Mouse (Mus musculus): ENCODE data around the gene Srpr. TPM values are rescaled to one million over a fixed set of nuclear protein-coding genes. Genes with fewer than 3 reads are reported as not detected.

Gene Srpr
- polyA plus RNA-seq, 1 experiment from 2014 or later = 65.8 TPM

GRCm38 (mm10) chr9:35198351-35198750 is 1.6 kb upstream of the Srpr start:
- H3K36me3 ChIP-seq (replicated peaks) = no peaks in the 10 kb centered on the region
- H3K27ac ChIP-seq = no peak overlapping the region
- H3K27me3 ChIP-seq (replicated peaks) = no peaks in the 10 kb centered on the region
- no peak overlapping the region for H3K4me3 ChIP-seq
- peaks cover 10% of the 10 kb centered on the region for H3K4me1 ChIP-seq
- H3K4me2 ChIP-seq = no peak overlapping the region
- no peak for ATAC-seq (replicated peaks)
- no peak overlapping the region for H3K9ac ChIP-seq
- 58% methylated on average over 10 of the region's 10 CpGs for WGBS
- H3K9me3 ChIP-seq = no peaks in the 10 kb centered on the region

- peak overlapping the region; percentile 44 for H3K4me3 ChIP-seq
- no peaks in the 10 kb centered on the region for H3K36me3 ChIP-seq (replicated peaks)
- 25% methylated on average over 18 of the region's 18 CpGs for WGBS
- H3K27me3 ChIP-seq (replicated peaks) = no peaks in the 10 kb centered on the region
- H3K27ac ChIP-seq = no peak overlapping the region
- ATAC-seq (replicated peaks) = peak; percentile 65
- H3K9ac ChIP-seq = peak overlapping the region; percentile 31
- peak overlapping the region; percentile 63 for H3K4me2 ChIP-seq
- no peaks in the 10 kb centered on the region for H3K9me3 ChIP-seq
- H3K4me1 ChIP-seq = peaks cover 10% of the 10 kb centered on the region
Observed at GRCm38 (mm10) chr9:35198945-35199771, 817 bp upstream of the Srpr start.

DNA sequence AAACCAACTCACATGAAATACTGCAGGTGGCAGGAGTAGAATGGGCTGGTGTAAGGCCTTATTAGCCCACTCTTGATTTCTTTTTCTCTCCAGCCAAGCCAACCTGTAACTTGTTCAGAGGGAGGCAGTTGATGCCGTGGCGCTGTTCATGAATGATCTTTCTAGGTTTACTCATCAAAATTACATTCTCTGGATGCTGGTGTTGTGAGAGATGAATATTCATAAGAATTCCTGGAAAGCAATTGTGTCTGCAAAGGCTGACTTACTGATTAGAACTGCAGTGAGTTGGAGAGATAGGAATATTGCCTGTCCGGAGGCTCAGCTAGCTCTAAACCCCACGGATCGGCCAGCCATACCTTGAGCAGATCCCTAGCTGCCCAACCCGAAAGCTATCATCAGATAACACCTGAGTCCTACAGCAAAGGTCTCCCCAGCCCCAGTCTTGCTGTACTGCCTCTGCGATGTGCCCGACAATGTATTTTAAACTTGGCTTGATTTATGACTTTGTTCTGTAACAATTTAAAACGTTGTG is 620 bp downstream of the Srpr start:
- 0 out of 2 replicates have a peak, but pooled peaks have one; percentile 44 for ATAC-seq (replicated peaks)
- no peaks in the 10 kb centered on the region for H3K9me3 ChIP-seq
- no peak overlapping the region for H3K9ac ChIP-seq
- WGBS = 58% methylated on average over 9 of the region's 9 CpGs
- H3K4me3 ChIP-seq = peak overlapping the region; percentile 44
- peak overlapping the region; percentile 63 for H3K4me2 ChIP-seq
- H3K27me3 ChIP-seq (replicated peaks) = no peaks in the 10 kb centered on the region
- no peaks in the 10 kb centered on the region for H3K36me3 ChIP-seq (replicated peaks)
- H3K27ac ChIP-seq = no peak overlapping the region
- peaks cover 10% of the 10 kb centered on the region for H3K4me1 ChIP-seq

- Histone ChIP-seq H3K4me2 (no peak overlapping the region), H3K9me3 (no peaks in the 10 kb centered on the region), H3K27me3 (replicated peaks) (no peaks in the 10 kb centered on the region), H3K4me3 (no peak overlapping the region), H3K27ac (no peak overlapping the region), H3K9ac (no peak overlapping the region), H3K36me3 (replicated peaks) (peaks cover 14% of the 10 kb centered on the region), H3K4me1 (peaks cover 10% of the 10 kb centered on the region)
- 73% methylated on average over 3 of the region's 3 CpGs for WGBS
- no peak for ATAC-seq (replicated peaks)
Observed at GRCm38 (mm10) chr9:35203536-35203935, 3.6 kb downstream of the Srpr start.

DNA sequence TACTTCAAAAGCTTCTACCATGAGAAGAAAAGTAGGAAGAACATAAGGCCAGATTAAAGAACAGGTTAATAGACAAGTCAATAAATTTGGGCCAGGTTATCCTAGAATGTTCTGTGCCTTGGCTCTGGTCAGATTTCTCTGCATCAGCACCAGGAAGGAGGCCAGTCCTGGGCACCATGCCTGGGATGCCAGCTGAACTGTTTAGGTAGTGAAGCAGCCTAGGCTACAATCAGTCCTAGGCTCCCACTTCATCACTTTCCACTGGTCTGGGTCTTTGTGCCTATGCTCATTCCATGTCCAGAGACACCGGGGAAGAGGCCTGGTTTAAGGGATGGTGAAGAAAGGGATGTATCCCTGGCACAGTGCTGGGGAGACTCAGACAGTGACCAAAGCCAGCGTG is 4.4 kb downstream of the Srpr start:
- no peak overlapping the region for H3K9ac ChIP-seq
- no peak overlapping the region for H3K27ac ChIP-seq

DNA sequence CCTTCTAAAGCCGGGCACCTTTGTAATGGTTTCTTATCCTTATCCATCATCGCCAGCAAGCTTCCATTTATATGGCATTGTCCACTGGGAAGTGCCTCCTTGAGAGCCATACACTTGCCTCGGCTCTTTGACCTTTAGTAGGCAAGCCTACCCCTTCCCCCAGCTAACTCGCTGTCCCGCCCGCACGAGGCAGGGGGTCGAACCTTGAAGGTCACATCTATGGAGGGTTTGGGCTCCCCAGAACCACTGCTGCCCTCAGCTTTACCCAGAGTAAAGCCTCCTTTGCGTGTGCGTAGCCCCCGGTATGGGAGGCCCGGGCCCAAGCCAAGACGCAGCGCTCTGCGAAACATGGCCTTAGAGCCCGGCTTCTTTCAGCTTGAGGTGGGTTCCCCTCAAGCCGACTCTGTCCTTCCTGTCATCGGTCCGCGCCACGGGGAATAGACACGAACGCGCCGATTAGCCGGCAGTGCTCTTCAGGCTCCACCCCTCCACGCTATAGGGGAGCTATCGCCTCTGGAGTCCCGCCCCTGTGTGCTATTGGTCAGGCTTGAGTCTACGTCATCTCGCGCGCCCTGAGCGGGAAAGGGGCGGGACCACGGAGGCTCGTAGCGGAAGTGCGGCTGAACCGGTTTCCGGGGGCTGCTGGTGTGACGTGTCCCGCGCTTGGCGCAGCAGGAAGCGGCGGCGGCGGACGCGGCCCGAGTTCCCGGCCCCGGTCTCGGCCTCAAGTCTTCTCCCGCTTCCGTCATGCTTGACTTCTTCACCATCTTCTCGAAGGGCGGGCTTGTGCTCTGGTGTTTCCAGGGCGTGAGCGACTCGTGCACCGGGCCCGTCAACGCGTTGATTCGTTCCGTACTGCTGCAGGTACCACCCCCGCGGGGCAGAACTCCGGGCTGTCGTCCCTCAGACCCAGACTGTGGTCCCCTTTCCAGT is 10.8 kb downstream of the Srpr start, which contains the start of gene Foxred1:
TSS of gene Foxred1 (minus strand) at position 514 of the 933 bp plus-strand sequence.
- under 1% methylated on average over 72 of the region's 72 CpGs for WGBS
- Histone ChIP-seq H3K4me3 (peak within 1 kb of the TSS; percentile 79), H3K9ac (peak within 1 kb of the TSS; percentile 82), H3K36me3 (replicated peaks) (peaks cover 38% of the 10 kb centered on the region), H3K4me1 (peaks cover 19% of the 10 kb centered on the region), H3K27me3 (replicated peaks) (no peaks in the 10 kb centered on the region), H3K27ac (peak within 1 kb of the TSS; percentile 96), H3K4me2 (peak within 1 kb of the TSS; percentile 87), H3K9me3 (no peaks in the 10 kb centered on the region)
- peak; percentile 100 for ATAC-seq (replicated peaks)

More for the DNA sequence above, 4.4 kb downstream of the Srpr start:
- no peaks in the 10 kb centered on the region for H3K27me3 ChIP-seq (replicated peaks)
- peaks cover 14% of the 10 kb centered on the region for H3K36me3 ChIP-seq (replicated peaks)
- H3K4me3 ChIP-seq = no peak overlapping the region
- ATAC-seq (replicated peaks) = no peak
- WGBS = 98% methylated on average over 2 of the region's 2 CpGs
- H3K9me3 ChIP-seq = no peaks in the 10 kb centered on the region
- H3K4me2 ChIP-seq = no peak overlapping the region
- H3K4me1 ChIP-seq = peaks cover 11% of the 10 kb centered on the region

- Histone ChIP-seq H3K36me3 (replicated peaks) (peaks cover 40% of the 10 kb centered on the region), H3K27me3 (replicated peaks) (no peaks in the 10 kb centered on the region), H3K4me1 (peaks cover 19% of the 10 kb centered on the region), H3K4me2 (peak overlapping the region; percentile 77), H3K9me3 (no peaks in the 10 kb centered on the region), H3K27ac (peak overlapping the region; percentile 96; the same call in 1 of the 2 replicates), H3K9ac (peak overlapping the region; percentile 70), H3K4me3 (peak overlapping the region; percentile 79)
- ATAC-seq (replicated peaks) = no peak
- WGBS = 36% methylated on average over 26 of the region's 26 CpGs
Observed at GRCm38 (mm10) chr9:35211573-35212511, 11.9 kb downstream of the Srpr start.

DNA sequence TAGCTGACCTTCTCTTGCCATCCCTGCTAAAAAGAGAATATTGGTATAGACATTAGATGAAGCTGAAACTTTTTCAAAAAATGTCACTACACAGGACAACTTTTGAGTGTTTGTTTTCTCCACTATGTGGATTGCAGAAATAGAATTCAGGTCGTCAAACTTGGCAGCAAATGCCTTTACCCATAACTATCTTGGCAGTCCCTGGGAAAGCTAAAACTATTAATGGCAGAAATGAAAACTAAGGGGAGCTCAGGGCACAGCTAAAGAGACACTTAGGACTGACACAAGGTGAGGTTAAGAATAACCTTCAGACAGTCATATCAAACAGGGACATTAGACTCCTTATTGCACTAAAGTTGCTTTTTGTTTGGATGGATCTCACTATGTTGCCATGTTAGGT is 18.0 kb downstream of the Srpr start:
- Histone ChIP-seq H3K4me3 (no peak overlapping the region), H3K36me3 (replicated peaks) (peaks cover 57% of the 10 kb centered on the region), H3K9ac (no peak overlapping the region), H3K4me2 (no peak overlapping the region), H3K9me3 (no peaks in the 10 kb centered on the region), H3K27me3 (replicated peaks) (no peaks in the 10 kb centered on the region), H3K4me1 (no peaks in the 10 kb centered on the region), H3K27ac (no peak overlapping the region)
- no peak for ATAC-seq (replicated peaks)
- WGBS = 84% methylated on average over 1 of the region's 1 CpGs

- H3K27me3 ChIP-seq (replicated peaks) = no peaks in the 10 kb centered on the region
- 92% methylated on average over 3 of the region's 3 CpGs for WGBS
- no peaks in the 10 kb centered on the region for H3K4me1 ChIP-seq
- H3K9ac ChIP-seq = no peak overlapping the region
- peaks cover 27% of the 10 kb centered on the region for H3K36me3 ChIP-seq (replicated peaks)
- no peak for ATAC-seq (replicated peaks)
- no peaks in the 10 kb centered on the region for H3K9me3 ChIP-seq
- no peak overlapping the region for H3K27ac ChIP-seq
- H3K4me3 ChIP-seq = no peak overlapping the region
- no peak overlapping the region for H3K4me2 ChIP-seq
Observed at GRCm38 (mm10) chr9:35223466-35223865, 23.5 kb downstream of the Srpr start.

DNA sequence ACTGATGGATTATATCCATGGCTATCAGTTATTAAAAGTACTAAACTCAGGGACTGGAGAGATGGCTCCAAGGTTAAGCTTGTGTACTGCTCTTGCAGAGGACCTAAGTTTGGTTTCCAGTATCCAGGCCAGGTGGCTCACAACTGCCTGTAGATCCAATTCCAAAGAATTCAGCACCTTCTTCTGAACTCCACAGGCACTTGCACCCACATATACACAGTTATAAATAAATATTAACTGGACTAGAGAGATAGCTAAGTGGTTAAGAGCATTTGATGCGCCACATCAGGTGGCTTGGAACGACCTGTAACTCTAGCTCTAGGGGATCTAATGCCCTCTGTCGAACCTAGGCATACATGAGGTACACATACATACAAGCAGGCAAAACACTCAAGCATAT is 28.7 kb downstream of the Srpr start:
- no peaks in the 10 kb centered on the region for H3K27me3 ChIP-seq (replicated peaks)
- H3K27ac ChIP-seq = no peak overlapping the region
- WGBS = 92% methylated on average over 3 of the region's 3 CpGs
- no peak overlapping the region for H3K4me3 ChIP-seq
- ATAC-seq (replicated peaks) = no peak
- H3K4me1 ChIP-seq = no peaks in the 10 kb centered on the region
- no peaks in the 10 kb centered on the region for H3K9me3 ChIP-seq
- no peak overlapping the region for H3K4me2 ChIP-seq
- H3K9ac ChIP-seq = no peak overlapping the region
- peaks cover 16% of the 10 kb centered on the region; the same call in 1 of the 2 replicates for H3K36me3 ChIP-seq (replicated peaks)

- no peaks in the 10 kb centered on the region for H3K9me3 ChIP-seq
- ATAC-seq (replicated peaks) = no peak
- no peaks in the 10 kb centered on the region for H3K4me1 ChIP-seq
- 56% methylated on average over 3 of the region's 3 CpGs for WGBS
- no peak overlapping the region for H3K9ac ChIP-seq
- H3K4me3 ChIP-seq = no peak overlapping the region
- H3K36me3 ChIP-seq (replicated peaks) = 0 out of 2 replicates have a peak, but pooled peaks cover 12% of the 10 kb centered on the region
- H3K27ac ChIP-seq = no peak overlapping the region
- no peak overlapping the region for H3K4me2 ChIP-seq
- H3K27me3 ChIP-seq (replicated peaks) = no peaks in the 10 kb centered on the region
Observed at GRCm38 (mm10) chr9:35235996-35236395, 36.0 kb downstream of the Srpr start.
